Mouse (Mus musculus): ENCODE results near the gene Ephx3. TPM values are rescaled to one million over a fixed set of nuclear protein-coding genes. Genes with fewer than 3 reads are reported as not detected.
A peak's percentile ranks its signal among the peaks of the same experiment; 100 is the strongest.

Ephx3 gene
- total RNA-seq, 4 experiments from 2014 or later: 0.24 TPM; not detected in 2

- DNase-seq (ENCODE audit: low spot score in 2 of 2): no peak
These were observed 12.4 kb downstream of the Ephx3 start for GRCm38 (mm10) chr17:32176919-32177318.

- DNase-seq (ENCODE audit: low spot score in 2 of 2): peak; percentile 78 to 83
These were observed 16.2 kb downstream of the Ephx3 start for GRCm38 (mm10) chr17:32173166-32173565.

GRCm38 (mm10) chr17:32172485-32172884 is 16.9 kb downstream of the Ephx3 start:
- DNase-seq (ENCODE audit: low spot score in 2 of 2): no peak

GRCm38 (mm10) chr17:32169518-32170225 is 19.7 kb downstream of the Ephx3 start:
- DNase-seq (ENCODE audit: low spot score in 2 of 2): no peak

GRCm38 (mm10) chr17:32166687-32167086 is 22.7 kb downstream of the Ephx3 start, which contains the start of gene Notch3:
Notch3 (minus strand) TSS chr17:32166852.
- DNase-seq (ENCODE audit: low spot score in 2 of 2): peak in 1 of 2 experiments; percentile 42

- no peak for DNase-seq (ENCODE audit: low spot score in 2 of 2)
These were observed 23.4 kb downstream of the Ephx3 start for GRCm38 (mm10) chr17:32165803-32166595.

- no peak for DNase-seq (ENCODE audit: low spot score in 2 of 2)
These were observed 24.0 kb downstream of the Ephx3 start for GRCm38 (mm10) chr17:32165266-32165802.

- DNase-seq (ENCODE audit: low spot score in 2 of 2): no peak
These were observed 24.6 kb downstream of the Ephx3 start for GRCm38 (mm10) chr17:32164780-32165179.

- DNase-seq (ENCODE audit: low spot score in 2 of 2): no peak
These were observed 25.3 kb downstream of the Ephx3 start for GRCm38 (mm10) chr17:32163910-32164650.

GRCm38 (mm10) chr17:32162112-32162850 is 27.1 kb downstream of the Ephx3 start:
- DNase-seq (ENCODE audit: low spot score in 2 of 2): peak; percentile 36 to 52

- DNase-seq (ENCODE audit: low spot score in 2 of 2): no peak
These were observed 28.5 kb downstream of the Ephx3 start for GRCm38 (mm10) chr17:32160882-32161281.

- no peak for DNase-seq (ENCODE audit: low spot score in 2 of 2)
These were observed 30.5 kb downstream of the Ephx3 start for GRCm38 (mm10) chr17:32158841-32159240.

- no peak for DNase-seq (ENCODE audit: low spot score in 2 of 2)
These were observed 42.6 kb downstream of the Ephx3 start for GRCm38 (mm10) chr17:32146718-32147117.

GRCm38 (mm10) chr17:32142907-32143854 is 46.2 kb downstream of the Ephx3 start:
- peak; percentile 78 to 82 for DNase-seq (ENCODE audit: low spot score in 2 of 2)

GRCm38 (mm10) chr17:32142234-32142633 is 47.1 kb downstream of the Ephx3 start:
- no peak for DNase-seq (ENCODE audit: low spot score in 2 of 2)

Measured in gastrocnemius, adult 8-10 months (tissue).